Mouse (Mus musculus) kidney, adult 2 months (tissue): ENCODE data around the gene Lsm7. TPM values are rescaled to one million over a fixed set of nuclear protein-coding genes. Genes with fewer than 3 reads are reported as not detected.
A peak's percentile ranks its signal among the peaks of the same experiment; 100 is the strongest.

Experiments
- DNase-seq: peaks from one replicate; pipeline ENCODE4 v3.0.0; 2021
- H3K27ac ChIP-seq: fragments of 200-500 bp; 2 replicates; pipeline ENCODE4 v1.5.1; 2012; ENCODE audit warnings: low read depth, low read length, control low read depth, inconsistent platforms; ENCODE audit not compliant: insufficient read depth
- H3K27me3 ChIP-seq: fragments of 200-500 bp; replicated peaks from 2 replicates; pipeline ENCODE4 v1.6.1; 2012; ENCODE audit warnings: mild to moderate bottlenecking, moderate library complexity, low read length, inconsistent platforms; ENCODE audit not compliant: control insufficient read depth, insufficient read depth
- H3K36me3 ChIP-seq: fragments of 200-500 bp; 2 replicates; pipeline ENCODE4 v1.6.1; 2012; ENCODE audit warnings: mild to moderate bottlenecking, moderate library complexity, low read length, inconsistent platforms; ENCODE audit not compliant: control insufficient read depth, insufficient read depth
- H3K4me1 ChIP-seq: fragments of 200-500 bp; 2 replicates; pipeline ENCODE4 v1.6.1; 2011; ENCODE audit warnings: low read length; ENCODE audit not compliant: control insufficient read depth, insufficient read depth
- H3K4me3 ChIP-seq: fragments of 200-500 bp; 2 replicates; pipeline ENCODE4 v1.5.1; 2011; ENCODE audit warnings: mild to moderate bottlenecking, low read depth, low read length, control low read depth; ENCODE audit not compliant: insufficient read depth
- CTCF ChIP-seq: fragments of 200-500 bp; conservative IDR thresholded peaks from 2 replicates; pipeline ENCODE4 v1.5.1; 2011; ENCODE audit warnings: low read depth, mild to moderate bottlenecking, control low read depth, low read length, moderate library complexity, mixed read lengths; ENCODE audit not compliant: insufficient read depth, insufficient read length
- POLR2A ChIP-seq: fragments of 200-500 bp; IDR thresholded peaks from one replicate; pipeline ENCODE4 v1.6.1; 2011; ENCODE audit warnings: low read depth, low read length, control low read depth
- WGBS: fragments of 180-500 bp; shearing (Covaris S2); methylation state at CpG from one replicate; pipeline ENCODE4 v1.1.7; 2018; 5-methylcytosine and 5-hydroxymethylcytosine counted together
- polyA plus RNA-seq: library from polyadenylated mRNA; depleted of rRNA; stranded (reverse); fragments of >200 nt; gene quantifications from 2 replicates; pipeline ENCODE4 v1.2.3, GENCODE M21; 2012

The Lsm7 gene
- polyA plus RNA-seq, 1 experiment = 98.1 TPM

DNA sequence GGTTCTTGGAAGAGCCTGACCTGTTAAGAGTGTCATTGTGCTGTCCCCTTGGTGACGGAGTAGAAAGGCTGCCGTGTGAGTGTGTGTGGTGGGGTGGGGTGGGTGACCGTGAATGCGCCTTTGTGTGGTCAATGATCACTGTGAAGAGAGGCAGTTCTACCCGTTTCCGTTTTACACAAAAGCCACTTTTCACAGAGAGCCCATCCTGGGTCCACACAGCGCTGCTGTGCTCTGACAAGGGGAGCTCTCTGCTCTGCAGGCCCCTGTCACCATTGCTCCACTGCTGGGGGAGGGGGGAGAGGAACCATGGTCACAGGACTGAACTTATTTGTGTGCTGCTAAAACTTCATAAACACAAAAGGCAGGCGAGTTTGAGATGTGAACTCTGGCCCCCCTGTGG, 2.4 kb upstream of the Lsm7 start:
- H3K4me3 ChIP-seq = no peak overlapping the region
- 77% methylated on average over 8 of the region's 8 CpGs for WGBS

DNA sequence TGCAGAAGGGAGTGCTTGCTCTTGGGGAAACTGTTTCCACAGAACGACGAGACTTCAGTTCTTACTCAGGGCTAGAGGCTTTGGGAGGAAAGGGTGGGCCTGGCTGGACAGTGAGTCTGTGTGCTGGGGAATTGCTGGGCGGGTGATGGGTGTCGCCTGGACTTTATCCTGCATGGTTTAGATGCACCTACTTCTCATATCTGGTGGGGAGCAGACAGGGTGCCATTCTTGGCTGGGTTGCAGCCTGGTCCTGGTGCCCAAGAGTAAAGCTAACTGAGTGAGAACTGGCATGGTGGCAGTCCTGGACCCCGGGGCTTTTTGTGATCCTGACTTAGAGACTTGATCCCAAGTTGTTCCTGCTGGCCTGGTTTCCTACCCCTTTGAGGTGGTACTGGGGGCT, 1.9 kb upstream of the Lsm7 start:
- 80% methylated on average over 5 of the region's 5 CpGs for WGBS
- Histone ChIP-seq H3K27ac (no peak overlapping the region), H3K4me1 (peaks cover 7% of the 10 kb centered on the region), H3K36me3 (no peaks in the 10 kb centered on the region), H3K27me3 (no peaks in the 10 kb centered on the region), H3K4me3 (no peak overlapping the region)
- TF ChIP-seq CTCF (no peak), POLR2A (no peak)
- DNase-seq = no peak

More for the DNA sequence above, 2.4 kb upstream of the Lsm7 start:
- no peaks in the 10 kb centered on the region for H3K36me3 ChIP-seq
- no peak for DNase-seq
- no peak overlapping the region for H3K27ac ChIP-seq
- no peak for TF ChIP-seq CTCF
- TF ChIP-seq POLR2A = no peak
- no peaks in the 10 kb centered on the region for H3K27me3 ChIP-seq
- peaks cover 7% of the 10 kb centered on the region for H3K4me1 ChIP-seq

DNA sequence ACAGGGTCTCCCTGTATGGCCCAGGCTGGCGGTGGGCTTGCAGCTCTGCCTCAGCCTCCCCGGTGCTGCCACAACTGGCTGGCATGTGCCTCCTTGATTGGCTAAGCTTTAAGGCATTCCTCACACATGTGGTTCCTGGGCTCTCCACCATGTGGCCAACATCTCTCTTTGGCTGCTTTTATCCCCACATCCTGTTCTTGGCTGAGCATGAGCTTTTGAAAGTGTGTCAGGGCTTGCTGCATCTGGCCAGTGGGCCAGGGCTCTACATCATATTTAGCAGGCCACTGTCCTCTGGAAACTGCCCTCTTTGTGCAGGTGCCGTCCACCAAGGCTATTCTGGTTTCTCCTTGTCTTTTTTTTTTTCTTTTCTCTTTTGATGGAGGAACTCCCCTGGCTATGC, 1.3 kb upstream of the Lsm7 start:
- H3K4me1 ChIP-seq = peaks cover 7% of the 10 kb centered on the region
- WGBS = 56% methylated on average over 3 of the region's 3 CpGs
- H3K27me3 ChIP-seq = no peaks in the 10 kb centered on the region
- DNase-seq = no peak
- no peak overlapping the region for H3K27ac ChIP-seq
- H3K4me3 ChIP-seq = no peak overlapping the region
- TF ChIP-seq CTCF (0 out of 2 replicates have a peak, but pooled peaks have one; percentile 7), POLR2A (no peak)
- H3K36me3 ChIP-seq = no peaks in the 10 kb centered on the region

DNA sequence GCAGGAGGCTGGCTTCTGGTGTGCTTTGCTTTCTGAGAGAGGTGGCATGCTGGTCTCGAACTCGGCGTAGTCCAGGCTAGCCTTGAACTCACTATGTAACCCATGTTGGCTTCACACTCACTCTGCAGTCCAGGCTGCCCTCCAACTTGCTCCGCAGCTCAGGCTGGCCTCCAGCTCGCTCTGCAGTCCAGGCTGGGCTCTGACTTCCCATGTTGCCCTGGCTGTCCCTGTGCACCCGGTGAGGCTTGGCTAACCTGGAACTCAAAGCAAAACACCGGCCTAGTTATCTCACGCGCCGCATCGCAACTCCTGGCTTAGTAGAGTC, 702 bp upstream of the Lsm7 start:
- Histone ChIP-seq H3K36me3 (no peaks in the 10 kb centered on the region), H3K27ac (no peak overlapping the region), H3K27me3 (no peaks in the 10 kb centered on the region), H3K4me3 (peak overlapping the region; percentile 89), H3K4me1 (peaks cover 7% of the 10 kb centered on the region)
- TF ChIP-seq CTCF = no peak
- TF ChIP-seq POLR2A = no peak
- peak; percentile 7 for DNase-seq
- WGBS = 12% methylated on average over 11 of the region's 11 CpGs

DNA sequence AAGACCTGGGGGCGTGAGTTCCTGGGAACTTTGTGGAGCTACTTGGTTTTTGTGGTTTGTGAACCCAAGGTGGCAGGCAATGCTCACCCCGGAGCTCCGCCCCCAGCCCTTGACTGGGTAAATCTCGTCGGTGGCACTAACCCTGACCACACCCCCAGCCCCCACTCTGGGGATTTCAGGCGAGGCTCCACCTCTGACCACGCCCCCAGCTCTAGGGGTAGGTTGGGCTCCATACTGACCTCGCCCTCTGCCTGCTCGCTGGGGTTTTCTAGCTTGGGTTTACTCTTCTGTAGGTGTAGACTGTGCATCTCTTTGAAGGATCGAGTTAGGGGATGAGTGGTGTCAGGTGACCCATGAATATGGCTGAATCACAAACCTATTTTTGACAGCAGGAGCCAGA, 6.4 kb downstream of the Lsm7 start:
- Histone ChIP-seq H3K27me3 (no peaks in the 10 kb centered on the region; the same call in 1 of the 2 replicates), H3K4me3 (no peak overlapping the region), H3K36me3 (no peaks in the 10 kb centered on the region), H3K4me1 (no peaks in the 10 kb centered on the region), H3K27ac (no peak overlapping the region)
- peak; percentile 58 for DNase-seq
- no peak for TF ChIP-seq CTCF
- TF ChIP-seq POLR2A = no peak
- WGBS = 17% methylated on average over 10 of the region's 10 CpGs

DNA sequence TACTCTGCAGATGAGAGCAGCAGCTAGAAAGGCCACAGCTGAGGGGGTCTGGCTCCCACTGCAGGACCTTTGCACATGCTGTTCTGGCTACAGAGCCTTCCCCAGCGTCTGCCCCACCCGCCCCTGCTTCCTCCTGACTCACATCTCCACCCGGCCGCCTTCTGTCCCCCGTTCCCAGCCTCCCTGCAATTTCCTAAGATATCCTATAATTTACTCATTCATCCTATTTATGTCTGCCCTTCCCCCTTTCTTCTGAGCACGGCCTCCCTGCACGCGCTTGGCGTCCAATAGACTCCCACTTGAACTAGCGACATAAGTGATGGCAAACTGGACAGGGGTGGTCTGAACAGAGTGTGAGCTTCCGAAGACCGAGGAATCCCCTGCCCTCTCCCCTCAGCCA, 9.3 kb downstream of the Lsm7 start:
- WGBS = 63% methylated on average over 12 of the region's 12 CpGs
- no peak overlapping the region for H3K27ac ChIP-seq
- TF ChIP-seq CTCF = no peak
- TF ChIP-seq POLR2A = no peak
- H3K36me3 ChIP-seq = no peaks in the 10 kb centered on the region
- H3K4me1 ChIP-seq = no peaks in the 10 kb centered on the region
- no peaks in the 10 kb centered on the region; the same call in 1 of the 2 replicates for H3K27me3 ChIP-seq
- DNase-seq = no peak
- no peak overlapping the region for H3K4me3 ChIP-seq

DNA sequence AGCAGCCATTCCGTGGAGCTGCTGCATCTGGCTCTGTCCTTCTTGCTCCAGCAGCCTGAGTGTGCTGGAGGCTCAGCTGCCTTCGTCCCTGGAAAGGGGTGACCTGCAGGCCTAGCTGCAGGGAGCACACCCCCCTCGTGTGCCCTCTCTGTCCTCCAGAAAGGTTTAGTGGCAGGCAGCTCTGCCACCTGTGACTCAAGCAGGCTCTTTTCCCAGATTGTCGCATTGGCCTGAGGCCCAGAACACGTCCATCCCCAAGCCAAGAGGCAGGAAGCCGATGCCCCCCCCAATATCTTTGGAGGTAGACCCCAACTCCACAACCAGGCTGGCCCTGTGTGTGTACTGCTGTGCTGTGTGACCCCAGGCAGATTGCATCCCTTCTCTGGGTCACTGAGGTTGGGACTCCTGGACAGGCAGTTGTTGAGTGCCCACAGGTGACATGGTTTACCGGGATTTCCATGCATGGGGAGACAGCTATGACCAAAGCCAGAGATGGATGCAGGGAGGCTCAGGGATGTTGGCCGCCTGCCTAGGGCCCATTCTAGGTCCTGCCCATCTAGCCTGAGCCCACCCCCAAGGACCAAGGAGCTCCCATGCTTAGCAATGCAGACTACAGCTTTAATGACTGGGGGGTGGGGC, 9.8 kb downstream of the Lsm7 start:
- no peak for DNase-seq

More for the DNA sequence above, 9.8 kb downstream of the Lsm7 start:
- Histone ChIP-seq H3K4me1 (no peaks in the 10 kb centered on the region), H3K36me3 (no peaks in the 10 kb centered on the region), H3K4me3 (no peak overlapping the region), H3K27me3 (no peaks in the 10 kb centered on the region; the same call in 1 of the 2 replicates), H3K27ac (no peak overlapping the region)
- 63% methylated on average over 8 of the region's 8 CpGs for WGBS
- no peak for TF ChIP-seq CTCF
- TF ChIP-seq POLR2A = no peak
